Mouse (Mus musculus): ENCODE results near the gene Itga3. TPM values are rescaled to one million over a fixed set of nuclear protein-coding genes. Genes with fewer than 3 reads are reported as not detected.
A peak's percentile ranks its signal among the peaks of the same experiment; 100 is the strongest.

The Itga3 gene
- 1 to 10 TPM; 4.3 to 5.2 TPM for total RNA-seq (2021)
- long read RNA-seq, experiment 1, full-length matches to known transcripts: 4 of 9 reads
- long read RNA-seq, experiment 1, partial matches to known transcripts: 3 of 9 reads
- long read RNA-seq, experiment 1, other reads (novel, unspliced or antisense): 2 of 9 reads
- long read RNA-seq, experiment 2, full-length matches to known transcripts: 1 of 2 reads
- long read RNA-seq, experiment 2, partial matches to known transcripts: 1 of 2 reads
- long read RNA-seq, experiment 2, other reads (novel, unspliced or antisense): 0 of 2 reads

DNA sequence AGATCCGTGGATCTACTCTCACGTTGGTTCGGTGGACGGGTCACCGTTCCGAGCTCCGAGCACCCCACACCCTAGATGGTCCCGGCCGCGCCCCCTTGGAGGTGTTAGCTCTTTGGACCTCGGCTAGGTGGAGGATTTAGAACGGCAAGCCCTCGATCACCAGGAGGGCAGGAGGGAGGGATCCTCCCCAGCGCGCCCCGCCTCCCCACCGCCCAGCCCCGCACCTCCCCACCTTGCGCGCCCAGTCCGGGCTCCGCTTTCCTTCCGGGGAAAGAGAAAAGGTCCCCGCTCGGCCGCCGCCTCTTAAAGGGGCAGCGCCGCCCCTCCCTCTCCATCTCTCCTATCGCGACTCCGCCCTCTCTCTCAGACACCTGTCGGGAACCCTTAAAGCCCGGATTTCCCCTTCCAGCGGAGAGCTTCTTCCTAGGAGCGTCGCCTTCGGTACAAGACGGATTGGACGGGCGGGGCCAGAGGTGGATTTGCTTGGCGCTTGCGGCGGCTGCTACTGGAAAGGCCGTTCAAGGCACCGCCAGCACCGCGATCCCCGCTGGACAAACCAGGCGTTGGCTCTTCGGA, at the start of gene Itga3:
Itga3 (minus strand) TSS at position 266 of the 576 bp plus-strand sequence.
- DNase-seq: peak; percentile 79
- intact Hi-C loops (cut with DNase I): loop anchor here (1.0 kb wide), 1 partner anchor 30 kb away; no protein-coding TSS in a partner anchor
- TF ChIP-seq CTCF (IDR thresholded peaks at IDR 0.05): no peak
- H3K27ac ChIP-seq: peak within 1 kb of the TSS; percentile 87
- H3K4me3 ChIP-seq: peak within 1 kb of the TSS; percentile 76

- no peak overlapping the region for H3K27ac ChIP-seq
- TF ChIP-seq CTCF (IDR thresholded peaks at IDR 0.05): no peak
- no peak overlapping the region for H3K4me3 ChIP-seq
- intact Hi-C loops (cut with DNase I): no loop called here
- no peak for DNase-seq
Measured at GRCm38 (mm10) chr11:95125366-95125948, 48.9 kb upstream of the Itga3 start.

DNA sequence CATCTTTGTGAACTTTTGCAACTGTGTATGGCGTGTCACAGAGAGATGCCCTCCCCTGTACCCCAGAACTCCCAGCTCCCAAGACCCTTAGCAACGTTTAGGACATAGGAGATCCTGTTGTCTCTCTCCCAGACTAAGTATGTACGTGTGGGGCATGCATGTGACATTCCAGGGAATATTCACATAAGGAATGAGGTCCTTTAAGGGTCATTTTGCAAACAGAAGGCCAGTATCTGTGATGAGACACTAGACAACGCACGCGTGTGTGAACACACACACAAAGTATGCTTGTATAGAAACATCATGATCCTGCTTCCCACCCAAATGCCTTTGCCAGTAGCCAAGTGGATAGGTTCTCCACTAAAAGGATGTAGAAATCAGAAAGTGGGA, 45.5 kb upstream of the Itga3 start:
- DNase-seq: no peak
- Histone ChIP-seq H3K27ac (no peak overlapping the region), H3K4me3 (no peak overlapping the region)
- intact Hi-C loops (cut with DNase I): no loop called here
- no peak for TF ChIP-seq CTCF (IDR thresholded peaks at IDR 0.05)

- peak; percentile 38 for DNase-seq
- TF ChIP-seq CTCF (IDR thresholded peaks at IDR 0.05): no peak
- intact Hi-C loops (cut with DNase I): no loop called here
- Histone ChIP-seq H3K4me3 (peak overlapping the region; percentile 65), H3K27ac (no peak overlapping the region)
Measured at GRCm38 (mm10) chr11:95121161-95122099, 44.8 kb upstream of the Itga3 start.

DNA sequence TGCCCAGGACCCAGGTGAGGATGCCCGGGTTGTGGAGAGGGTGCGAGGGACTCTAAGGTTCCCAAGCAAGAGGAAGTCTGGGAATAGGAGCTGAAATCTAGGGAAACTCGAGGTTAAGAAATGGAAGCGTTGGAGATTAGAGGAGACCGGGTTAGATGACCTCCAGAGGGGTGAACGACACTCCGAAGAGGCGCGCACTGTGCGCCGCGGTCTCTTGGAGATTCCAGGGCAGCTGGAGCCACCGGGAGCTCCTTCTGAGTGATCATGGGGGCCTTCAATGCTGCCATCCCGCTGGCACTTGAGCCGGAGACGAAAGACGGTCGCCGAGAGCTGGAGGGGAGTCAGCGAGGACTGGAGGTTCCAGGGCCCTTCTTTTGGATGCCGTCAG, 44.0 kb upstream of the Itga3 start:
- TF ChIP-seq CTCF (IDR thresholded peaks at IDR 0.05): no peak
- Histone ChIP-seq H3K4me3 (peak overlapping the region; percentile 65), H3K27ac (no peak overlapping the region)
- no peak for DNase-seq
- intact Hi-C loops (cut with DNase I): no loop called here

DNA sequence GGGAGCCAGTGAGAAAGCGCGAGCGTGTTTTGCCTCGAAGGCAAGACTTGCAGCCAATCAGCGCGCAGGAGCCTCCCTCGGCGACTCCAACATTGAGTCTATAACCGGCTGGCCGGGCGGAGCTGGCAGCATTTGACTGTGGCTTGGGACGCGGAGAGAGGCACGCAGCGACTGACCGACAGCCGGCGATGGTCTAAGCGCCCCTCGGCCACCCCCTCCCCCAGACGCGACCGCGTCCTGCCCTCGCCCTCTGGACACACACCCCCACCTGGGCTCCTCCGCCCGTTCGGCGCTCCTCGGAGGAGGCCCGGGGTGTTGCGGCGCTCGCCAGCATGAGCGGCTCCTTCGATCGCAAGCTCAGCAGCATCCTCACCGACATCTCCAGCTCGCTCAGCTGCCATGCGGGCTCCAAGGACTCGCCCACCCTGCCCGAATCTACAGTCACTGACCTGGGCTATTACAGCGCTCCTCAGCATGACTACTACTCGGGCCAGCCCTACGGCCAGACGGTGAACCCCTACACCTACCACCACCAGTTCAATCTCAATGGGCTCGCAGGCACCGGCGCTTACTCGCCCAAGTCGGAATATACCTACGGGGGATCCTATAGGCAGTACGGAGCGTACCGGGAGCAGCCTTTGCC, 43.5 kb upstream of the Itga3 start, which contains the start of gene Dlx3:
Dlx3 (plus strand) TSS at position 130 of the 643 bp plus-strand sequence.
- Histone ChIP-seq H3K27ac (no peak within 1 kb of the TSS), H3K4me3 (peak within 1 kb of the TSS; percentile 65)
- DNase-seq: peak; percentile 44
- intact Hi-C loops (cut with DNase I): no loop called here
- TF ChIP-seq CTCF (IDR thresholded peaks at IDR 0.05): no peak

GRCm38 (mm10) chr11:95118505-95118904, 41.9 kb upstream of the Itga3 start:
- TF ChIP-seq CTCF (IDR thresholded peaks at IDR 0.05): peak; percentile 87
- no peak overlapping the region for H3K27ac ChIP-seq

DNA sequence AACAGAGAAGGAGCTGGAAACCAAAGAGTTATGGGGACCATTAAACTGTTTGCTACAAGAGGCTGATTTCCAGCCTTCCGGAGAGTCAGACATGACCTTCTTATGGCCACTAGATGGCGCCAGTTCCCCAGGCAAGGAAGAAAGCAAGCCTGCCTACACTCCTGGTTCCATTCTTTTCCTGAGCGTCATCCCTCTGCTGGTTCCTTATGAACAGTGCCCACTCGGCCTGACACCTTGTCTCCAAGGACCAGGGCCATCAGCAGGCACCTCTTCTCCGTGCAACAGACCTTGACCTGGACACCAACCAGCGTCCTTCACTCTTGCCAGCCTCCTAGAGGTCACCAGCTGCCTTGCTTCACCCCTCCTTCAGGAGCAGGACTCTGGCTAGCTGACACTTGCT, 40.4 kb upstream of the Itga3 start:
- DNase-seq: peak; percentile 69
- no peak; the same call in none of the 2 replicates for TF ChIP-seq CTCF (IDR thresholded peaks at IDR 0.05)
- Histone ChIP-seq H3K27ac (no peak overlapping the region), H3K4me3 (no peak overlapping the region)
- intact Hi-C loops (cut with DNase I): loop anchor here (1.0 to 2.0 kb wide), 2 partner anchors 115 to 404 kb away; no protein-coding TSS in a partner anchor

More at GRCm38 (mm10) chr11:95118505-95118904, 41.9 kb upstream of the Itga3 start:
- intact Hi-C loops (cut with DNase I): loop anchor here (1.0 kb wide), 1 partner anchor 133 kb away; no protein-coding TSS in a partner anchor
- H3K4me3 ChIP-seq: no peak overlapping the region
- DNase-seq: peak; percentile 80

DNA sequence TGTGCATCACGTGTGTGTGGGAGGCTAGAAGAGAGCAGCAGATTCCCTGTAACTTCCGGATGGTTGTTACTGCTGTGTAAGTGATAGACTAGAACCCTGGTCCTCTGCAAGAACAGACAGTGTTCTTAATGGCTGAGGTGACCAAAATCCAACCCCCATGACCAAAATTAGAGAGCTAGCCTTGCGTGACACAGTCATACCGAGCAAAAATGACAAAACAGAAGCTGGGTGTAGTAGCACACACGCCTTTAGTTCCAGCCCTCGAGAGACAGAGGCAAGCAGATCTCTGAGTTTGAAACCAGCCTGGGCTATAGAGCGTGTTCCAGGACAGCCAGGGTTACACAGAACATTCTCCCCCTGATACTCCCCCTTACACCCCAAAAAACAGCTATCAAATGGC, 33.5 kb upstream of the Itga3 start:
- intact Hi-C loops (cut with DNase I): no loop called here
- Histone ChIP-seq H3K4me3 (no peak overlapping the region), H3K27ac (no peak overlapping the region)
- DNase-seq: no peak
- no peak for TF ChIP-seq CTCF (IDR thresholded peaks at IDR 0.05)

DNA sequence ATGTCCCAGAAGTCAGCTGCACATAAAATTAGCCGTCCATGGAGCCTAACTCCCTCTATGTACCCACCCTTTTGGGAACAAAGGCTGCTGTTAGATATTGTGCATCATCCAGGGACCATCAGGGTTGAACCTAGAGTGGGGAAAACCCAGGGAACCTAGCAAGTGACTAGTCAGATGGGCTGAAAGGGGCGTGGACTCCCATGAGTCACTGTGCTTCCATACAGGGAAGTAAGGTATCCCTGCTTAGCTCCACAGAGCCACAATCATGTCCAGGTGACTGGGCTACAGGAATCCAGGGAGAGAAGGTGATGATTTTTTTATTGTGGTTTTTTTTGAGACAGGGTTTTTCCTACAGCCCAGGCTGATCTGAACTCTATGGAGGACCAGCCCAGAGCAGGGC, 32.4 kb upstream of the Itga3 start:
- intact Hi-C loops (cut with DNase I): loop anchor here (10.0 kb wide), 1 partner anchor 276 kb away; the partner anchor contains the start of gene Slc35b1
- DNase-seq: no peak
- H3K4me3 ChIP-seq: no peak overlapping the region
- TF ChIP-seq CTCF (IDR thresholded peaks at IDR 0.05): no peak
- no peak overlapping the region for H3K27ac ChIP-seq

DNA sequence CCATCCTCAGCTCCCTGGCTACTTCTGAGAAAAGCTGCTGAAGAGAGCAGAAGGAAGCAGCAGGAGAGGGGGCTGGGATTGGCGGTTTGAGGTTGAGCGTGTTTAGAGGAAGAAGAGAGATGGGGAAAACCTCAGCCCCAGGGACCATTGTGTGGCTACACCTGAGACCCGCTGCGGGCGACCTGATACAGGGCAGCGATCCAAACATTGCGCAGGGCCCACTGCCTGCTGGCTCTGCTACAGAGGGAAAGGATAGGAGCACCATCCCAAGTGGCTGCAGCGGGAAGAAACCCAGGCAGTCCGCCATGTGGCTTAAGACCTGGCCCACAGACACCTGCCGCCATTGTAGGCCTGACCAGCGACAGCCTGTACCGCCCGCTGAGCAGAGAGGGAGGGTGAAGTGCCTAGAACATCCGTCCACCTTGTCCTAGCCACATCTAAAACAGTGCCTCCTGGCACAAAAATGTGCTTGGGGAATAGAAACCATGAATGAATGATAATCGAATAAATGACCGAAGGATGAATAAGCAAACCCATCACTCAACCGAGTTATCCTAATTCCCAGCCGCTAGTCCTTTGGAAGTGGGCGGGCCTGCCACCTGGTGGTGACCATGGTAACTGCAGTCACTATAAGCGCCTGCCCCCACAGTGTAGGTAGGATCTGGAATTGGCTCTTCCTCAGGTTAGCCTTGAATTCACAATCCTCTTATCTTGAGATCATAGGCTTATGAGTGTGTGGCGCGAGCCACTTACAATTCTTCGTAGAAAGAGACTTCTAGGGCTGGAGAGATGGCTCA, 30.0 kb upstream of the Itga3 start:
- intact Hi-C loops (cut with DNase I): loop anchor here (1.0 to 10.0 kb wide), 3 partner anchors 30 to 278 kb away; partner anchors contain the start of genes Itga3 and Slc35b1
- H3K27ac ChIP-seq: no peak overlapping the region
- H3K4me3 ChIP-seq: no peak overlapping the region
- DNase-seq: peak; percentile 76
- TF ChIP-seq CTCF (IDR thresholded peaks at IDR 0.05): peak; percentile 99; the same call in 1 of the 2 replicates

All from gastrocnemius, adult 2 months (tissue).